Mouse (Mus musculus) kidney, postnatal 0 days (tissue): ENCODE results near the gene Klhl11. TPM values are rescaled to one million over a fixed set of nuclear protein-coding genes. Genes with fewer than 3 reads are reported as not detected.
A peak's percentile ranks its signal among the peaks of the same experiment; 100 is the strongest.

ENCODE experiments used
- ATAC-seq: fragments of 200-750 bp; cut with Nextera tagmentation; replicated peaks from 2 replicates; pipeline ENCODE4 v1.8.0; 2017; ENCODE audit warnings: low read depth, moderate number of reproducible peaks, moderate TSS enrichment, moderate library complexity; ENCODE audit not compliant: low FRiP score
- DNase-seq: peaks from one replicate; pipeline ENCODE4 v3.0.0-alpha.2; 2016; ENCODE audit warnings: low spot score
- H3K27ac ChIP-seq: fragments of 300-500 bp; sonication (generic); 2 replicates; pipeline ENCODE4 v1.5.1; 2014; ENCODE audit warnings: mild to moderate bottlenecking
- H3K27me3 ChIP-seq: fragments of 300-500 bp; sonication (generic); 2 replicates; pipeline ENCODE4 v1.6.1; 2014; ENCODE audit warnings: low read length, mixed read lengths; ENCODE audit not compliant: insufficient read depth
- H3K36me3 ChIP-seq: fragments of 300-500 bp; sonication (generic); 2 replicates; pipeline ENCODE4 v1.6.1; 2014; ENCODE audit warnings: low read length, mixed read lengths; ENCODE audit not compliant: insufficient read depth
- H3K4me1 ChIP-seq: fragments of 300-500 bp; sonication (generic); replicated peaks from 2 replicates; pipeline ENCODE4 v1.6.1; 2014; ENCODE audit warnings: antibody characterized with exemption, low read length, mixed read lengths; ENCODE audit not compliant: insufficient read depth
- H3K4me2 ChIP-seq: fragments of 300-500 bp; sonication (generic); 2 replicates; pipeline ENCODE4 v1.6.1; 2014; ENCODE audit warnings: mild to moderate bottlenecking, low read length, moderate library complexity, mixed read lengths
- H3K4me3 ChIP-seq: fragments of 300-500 bp; sonication (generic); replicated peaks from 2 replicates; pipeline ENCODE4 v1.5.1; 2014; ENCODE audit warnings: low read depth, low read length
- H3K9ac ChIP-seq: fragments of 300-500 bp; sonication (generic); 2 replicates; pipeline ENCODE4 v1.6.1; 2014; ENCODE audit warnings: low read depth, low read length
- H3K9me3 ChIP-seq: fragments of 300-500 bp; sonication (generic); replicated peaks from 2 replicates; pipeline ENCODE4 v1.6.1; 2016; ENCODE audit warnings: low read length, inconsistent platforms, mixed read lengths
- CTCF ChIP-seq: IDR thresholded peaks from 2 replicates; pipeline ENCODE4 v1.5.1; 2016; ENCODE audit warnings: antibody characterized with exemption, low read depth, mild to moderate bottlenecking, moderate library complexity
- WGBS: fragments of 180-500 bp; shearing (Covaris S2); extraction: QIAGEN DNeasy Blood & Tissue Kit; methylation state at CpG from one replicate; pipeline ENCODE4 v1.1.7; 2014; 5-methylcytosine and 5-hydroxymethylcytosine counted together
- polyA plus RNA-seq: library from polyadenylated mRNA; unstranded; fragments of >200 nt; fragmentation: Nextera tagmentation; extraction: Ambion mirVana; gene quantifications from 2 replicates; pipeline ENCODE4 v1.2.1, GENCODE M21; 2015

Gene Klhl11
- polyA plus RNA-seq, 1 experiment from 2014 or later: 6.0 TPM

DNA sequence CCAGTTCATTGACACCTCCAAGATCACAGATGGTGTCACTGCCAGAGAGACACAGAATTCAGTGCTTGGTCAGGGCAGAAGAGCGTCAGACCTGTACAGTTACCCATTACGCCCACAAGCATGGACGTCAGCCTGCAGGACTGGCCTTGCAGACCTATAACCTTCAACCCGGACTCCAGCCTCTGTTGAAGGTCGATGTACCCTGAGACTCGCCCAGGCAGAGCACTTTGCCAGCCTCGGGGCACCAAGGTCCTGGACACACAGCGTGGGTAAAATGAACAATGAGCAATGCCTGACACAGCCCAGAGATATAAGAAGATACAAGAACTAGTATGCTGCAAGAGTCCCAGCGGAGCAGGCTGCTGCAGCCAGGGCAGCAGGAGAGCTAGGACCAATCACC, 42.5 kb upstream of the Klhl11 start:
- Histone ChIP-seq H3K27ac (no peak overlapping the region), H3K4me2 (no peak overlapping the region), H3K9me3 (no peaks in the 10 kb centered on the region), H3K4me3 (no peak overlapping the region), H3K4me1 (0 out of 2 replicates have a peak, but pooled peaks cover 3% of the 10 kb centered on the region), H3K9ac (no peak overlapping the region), H3K27me3 (no peaks in the 10 kb centered on the region), H3K36me3 (peaks cover 67% of the 10 kb centered on the region)
- DNase-seq (no peak), ATAC-seq (no peak)
- TF ChIP-seq CTCF: no peak
- WGBS: 91% methylated on average over 9 of the region's 9 CpGs

DNA sequence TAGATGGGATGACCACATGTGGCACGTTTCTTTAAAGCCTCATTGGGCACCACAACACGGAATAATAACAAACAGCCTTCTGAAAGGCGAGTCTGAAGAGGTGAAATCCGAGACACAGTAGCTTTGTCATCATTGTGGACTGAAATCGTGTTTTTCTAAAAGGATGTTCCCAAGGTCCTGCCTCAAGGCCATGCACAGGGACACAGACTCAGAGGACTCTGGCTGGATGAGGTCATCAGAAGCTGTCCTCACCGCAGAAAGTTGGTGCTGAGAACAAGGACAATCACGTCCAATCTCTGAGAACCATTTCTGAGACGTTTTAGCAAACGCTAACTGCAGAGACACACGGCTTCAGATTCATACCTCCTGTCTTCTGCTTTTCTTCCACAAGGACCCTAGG, 41.2 kb upstream of the Klhl11 start:
- ATAC-seq: no peak
- Histone ChIP-seq H3K27ac (no peak overlapping the region), H3K27me3 (no peaks in the 10 kb centered on the region), H3K4me3 (no peak overlapping the region), H3K9me3 (no peaks in the 10 kb centered on the region), H3K4me1 (no peaks in the 10 kb centered on the region), H3K9ac (no peak overlapping the region), H3K4me2 (no peak overlapping the region), H3K36me3 (peaks cover 60% of the 10 kb centered on the region)
- WGBS: 71% methylated on average over 10 of the region's 10 CpGs
- TF ChIP-seq CTCF: no peak
- DNase-seq: no peak

DNA sequence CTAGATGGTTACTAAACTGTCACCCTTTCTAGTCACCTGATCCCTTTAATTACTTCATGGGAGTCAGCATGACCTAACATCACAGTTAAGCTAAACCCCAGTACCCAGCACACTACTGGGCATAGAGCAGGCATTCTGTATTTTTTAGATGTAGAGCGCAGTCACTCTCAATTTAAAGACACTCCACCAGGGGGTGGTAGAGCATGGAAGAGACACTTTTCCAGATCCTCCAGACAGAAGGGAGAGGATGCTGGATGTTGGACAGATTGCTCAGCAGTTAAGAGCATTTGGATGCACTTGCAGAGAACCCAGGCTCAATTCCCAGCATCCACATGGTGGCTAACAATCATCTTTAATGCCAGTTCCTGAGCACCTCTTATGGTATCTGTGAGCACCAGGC, 39.8 kb upstream of the Klhl11 start:
- peak; percentile 71 for TF ChIP-seq CTCF
- H3K4me3 ChIP-seq: no peak overlapping the region
- DNase-seq (peak; percentile 61), ATAC-seq (no peak)
- no peaks in the 10 kb centered on the region for H3K4me1 ChIP-seq
- H3K27ac ChIP-seq: no peak overlapping the region
- no peaks in the 10 kb centered on the region for H3K27me3 ChIP-seq
- H3K9me3 ChIP-seq: no peaks in the 10 kb centered on the region
- H3K9ac ChIP-seq: no peak overlapping the region
- 79% methylated on average over 1 of the region's 1 CpGs for WGBS
- H3K4me2 ChIP-seq: no peak overlapping the region
- peaks cover 69% of the 10 kb centered on the region for H3K36me3 ChIP-seq

DNA sequence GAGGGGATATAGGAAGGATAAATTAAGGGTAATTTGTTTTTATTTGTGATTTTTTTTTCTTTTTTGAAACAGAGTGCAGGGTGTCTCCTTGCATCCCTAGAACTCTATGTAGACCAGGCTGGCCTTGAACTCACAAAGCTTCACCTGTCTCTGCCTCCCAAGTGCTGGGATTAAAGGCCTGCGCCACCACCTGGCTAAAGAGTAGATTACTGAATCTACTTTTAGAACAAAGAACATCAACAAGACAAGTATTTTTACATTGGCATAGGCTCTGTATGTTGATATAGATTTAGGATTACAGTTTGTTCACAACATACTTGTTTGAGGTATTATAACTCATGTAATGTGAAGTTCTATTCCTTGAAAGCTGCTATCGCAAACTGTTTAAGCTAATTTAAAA, 38.0 kb upstream of the Klhl11 start:
- Histone ChIP-seq H3K4me2 (no peak overlapping the region), H3K9me3 (no peaks in the 10 kb centered on the region), H3K4me3 (no peak overlapping the region), H3K27ac (no peak overlapping the region), H3K4me1 (no peaks in the 10 kb centered on the region), H3K36me3 (peaks cover 61% of the 10 kb centered on the region), H3K9ac (no peak overlapping the region), H3K27me3 (no peaks in the 10 kb centered on the region)
- 97% methylated on average over 2 of the region's 2 CpGs for WGBS
- peak; percentile 32; the same call in 1 of the 2 replicates for TF ChIP-seq CTCF
- ATAC-seq: no peak
- no peak for DNase-seq

DNA sequence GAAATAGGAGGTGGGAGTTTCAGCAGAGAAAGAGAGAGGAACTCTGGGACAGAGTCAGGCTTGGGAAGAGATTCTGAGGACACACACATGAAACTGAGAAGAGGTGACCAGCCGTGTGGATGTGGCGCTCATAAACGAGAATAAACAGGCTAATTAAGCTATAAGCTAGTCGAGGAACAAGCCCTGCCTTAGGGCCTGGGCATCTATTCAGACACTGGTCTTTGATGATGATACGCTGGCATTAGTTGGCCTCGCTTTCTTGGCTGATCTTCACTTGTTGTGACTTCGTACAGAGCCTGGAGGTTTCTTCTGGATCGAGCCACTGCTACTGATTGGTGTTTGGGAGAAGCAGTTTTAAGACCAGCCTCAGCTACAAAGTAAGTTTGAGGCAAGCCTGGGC, 33.5 kb upstream of the Klhl11 start:
- peaks cover 47% of the 10 kb centered on the region for H3K36me3 ChIP-seq
- no peaks in the 10 kb centered on the region for H3K9me3 ChIP-seq
- H3K27ac ChIP-seq: no peak overlapping the region
- no peak overlapping the region for H3K9ac ChIP-seq
- no peak for DNase-seq
- no peak overlapping the region for H3K4me3 ChIP-seq
- H3K27me3 ChIP-seq: no peaks in the 10 kb centered on the region
- ATAC-seq: no peak
- WGBS: 95% methylated on average over 8 of the region's 8 CpGs
- H3K4me1 ChIP-seq: no peaks in the 10 kb centered on the region
- no peak overlapping the region for H3K4me2 ChIP-seq
- TF ChIP-seq CTCF: no peak

DNA sequence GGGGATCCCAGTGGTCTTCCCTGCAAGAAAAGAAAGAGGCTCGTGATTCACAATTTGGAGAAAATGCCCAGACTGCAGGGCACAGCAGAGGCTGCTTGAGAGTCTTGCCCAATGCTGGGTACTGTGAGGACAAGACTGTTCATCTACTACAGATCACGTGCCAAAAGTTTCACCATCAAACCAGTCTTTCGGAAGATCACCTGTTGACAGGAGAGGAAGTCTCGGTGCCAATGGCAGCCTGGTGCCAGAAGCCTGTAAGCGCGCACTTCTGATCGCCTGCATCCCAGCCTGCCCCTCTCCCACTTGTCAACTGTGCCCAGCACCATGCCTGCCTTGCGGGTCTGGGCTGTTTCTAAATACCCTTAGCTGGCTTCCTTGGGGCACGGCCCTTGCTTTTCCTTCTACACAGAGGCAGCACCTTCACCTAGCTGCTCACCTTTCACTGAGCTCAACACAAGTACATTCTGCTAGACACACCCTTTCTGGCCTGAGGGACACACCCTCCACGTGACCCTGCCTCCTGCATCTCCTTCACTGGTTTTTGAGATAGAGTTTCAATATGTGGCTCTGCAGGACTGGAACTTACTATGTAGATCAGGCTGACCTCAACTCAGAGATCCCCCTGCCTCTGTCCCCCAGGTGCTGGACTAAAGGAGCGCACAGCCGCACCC, 32.6 kb upstream of the Klhl11 start:
- TF ChIP-seq CTCF: no peak
- H3K4me1 ChIP-seq: no peaks in the 10 kb centered on the region; the same call in 1 of the 2 replicates
- no peak overlapping the region for H3K9ac ChIP-seq
- H3K4me2 ChIP-seq: no peak overlapping the region
- ATAC-seq (no peak), DNase-seq (no peak)
- peaks cover 48% of the 10 kb centered on the region for H3K36me3 ChIP-seq
- no peak overlapping the region for H3K4me3 ChIP-seq
- no peak overlapping the region for H3K27ac ChIP-seq
- 91% methylated on average over 12 of the region's 12 CpGs for WGBS
- H3K27me3 ChIP-seq: no peaks in the 10 kb centered on the region
- no peaks in the 10 kb centered on the region for H3K9me3 ChIP-seq

DNA sequence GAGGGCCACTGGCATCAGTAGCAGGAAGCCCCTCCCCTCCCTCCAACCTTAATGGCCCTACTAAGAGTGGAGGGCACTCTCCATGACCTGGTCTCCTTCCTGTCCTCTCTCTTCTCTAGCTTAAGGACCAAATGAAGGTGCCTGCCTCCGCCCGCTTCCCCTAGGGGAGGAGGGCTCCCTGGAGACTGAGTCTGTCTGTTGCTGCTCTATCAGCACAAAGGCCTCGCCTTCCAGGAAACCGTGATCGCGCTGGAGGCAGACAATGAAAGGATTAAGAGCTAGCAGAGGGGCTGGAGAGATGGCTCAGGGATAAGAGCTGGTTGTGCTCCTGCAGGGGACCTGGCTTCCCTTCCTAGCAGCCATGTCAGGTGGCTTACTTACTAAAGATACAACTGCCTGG, 28.8 kb upstream of the Klhl11 start:
- H3K9me3 ChIP-seq: no peaks in the 10 kb centered on the region
- DNase-seq (no peak), ATAC-seq (no peak)
- H3K4me2 ChIP-seq: no peak overlapping the region
- no peak overlapping the region for H3K4me3 ChIP-seq
- H3K27me3 ChIP-seq: no peaks in the 10 kb centered on the region
- no peaks in the 10 kb centered on the region; the same call in 1 of the 2 replicates for H3K4me1 ChIP-seq
- H3K27ac ChIP-seq: 0 out of 2 replicates have a peak overlapping the region, but pooled peaks have one; percentile 31
- 58% methylated on average over 6 of the region's 6 CpGs for WGBS
- H3K36me3 ChIP-seq: peaks cover 55% of the 10 kb centered on the region
- TF ChIP-seq CTCF: no peak
- no peak overlapping the region for H3K9ac ChIP-seq
